Mouse (Mus musculus) olfactory bulb, adult 2 months (tissue): ENCODE data around the gene Limk2.

ENCODE experiments used
- CTCF ChIP-seq: fragments of 200-500 bp; IDR thresholded peaks from 2 replicates; pipeline ENCODE4 v1.5.1; 2012; ENCODE audit warnings: low read depth, mild to moderate bottlenecking, low read length, moderate library complexity; ENCODE audit not compliant: insufficient read depth
- POLR2A ChIP-seq: fragments of 200-500 bp; IDR thresholded peaks from 2 replicates; pipeline ENCODE4 v1.6.1; 2012; ENCODE audit warnings: mild to moderate bottlenecking, low read depth, low read length, moderate library complexity; ENCODE audit not compliant: insufficient read depth

DNA sequence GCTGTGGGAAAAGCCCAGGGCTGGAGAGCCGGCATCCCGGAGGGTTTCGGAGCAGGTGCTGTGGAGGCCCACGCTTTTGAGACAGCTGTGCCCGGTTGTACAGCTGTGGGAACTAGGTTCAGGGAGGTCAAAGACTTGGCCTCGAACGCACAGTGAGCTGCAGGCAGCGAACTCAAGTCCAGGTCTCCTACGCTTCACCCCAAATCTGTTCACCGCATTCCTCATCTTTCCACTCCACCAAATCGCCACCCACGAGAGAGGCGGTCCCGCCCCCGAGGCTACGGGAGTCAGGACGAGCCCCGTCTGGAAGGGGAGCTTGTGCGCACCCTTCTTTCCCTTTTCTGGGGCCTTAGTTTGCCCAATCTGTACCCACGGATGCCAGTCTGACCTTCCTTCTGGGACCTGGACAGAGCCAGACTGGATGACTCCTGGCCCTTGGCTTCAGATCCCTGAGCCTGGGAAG lies 42.7 kb upstream of the Limk2 start:
- TF ChIP-seq CTCF (no peak), POLR2A (no peak)
